Mouse (Mus musculus) myocyte (in vitro differentiated cells): ENCODE data around the gene Aox3.

ENCODE experiments used
- MAX ChIP-seq: IDR thresholded peaks from one replicate; pipeline ENCODE4 v1.6.1; 2011; ENCODE audit warnings: low read depth, mild to moderate bottlenecking, control low read depth
- MYOG ChIP-seq, 3 experiments: IDR thresholded peaks; one replicate each; pipeline ENCODE4 v1.6.1; 2011; ENCODE audit warnings: control low read depth in 2 of 3, low read depth in 2 of 3, mild to moderate bottlenecking in 2 of 3; ENCODE audit not compliant: insufficient read length in 2 of 3, control insufficient read depth in 1 of 3, insufficient read depth in 1 of 3
- POLR2A ChIP-seq: IDR thresholded peaks from one replicate; pipeline ENCODE4 v1.6.1; 2011; ENCODE audit warnings: low read depth, mild to moderate bottlenecking, control low read depth, moderate library complexity; ENCODE audit not compliant: insufficient read length
- POLR2AphosphoS2 ChIP-seq: IDR thresholded peaks from one replicate; pipeline ENCODE4 v1.6.1; 2011; ENCODE audit warnings: low read depth, control low read depth; ENCODE audit not compliant: insufficient read length
- SRF ChIP-seq: IDR thresholded peaks from one replicate; pipeline ENCODE4 v1.6.1; 2011; ENCODE audit warnings: low read depth; ENCODE audit not compliant: control insufficient read depth, insufficient read length
- TCF12 ChIP-seq: IDR thresholded peaks from one replicate; pipeline ENCODE4 v1.6.1; 2011; ENCODE audit warnings: mild to moderate bottlenecking, control low read depth; ENCODE audit not compliant: poor library complexity, insufficient read depth, severe bottlenecking
- USF1 ChIP-seq: IDR thresholded peaks from one replicate; pipeline ENCODE4 v1.6.1; 2011; ENCODE audit warnings: low read depth, mild to moderate bottlenecking, control low read depth, moderate library complexity

- TF ChIP-seq MAX (no peak), POLR2A (no peak), MYOG (IDR thresholded peaks at IDR 0.05; ENCODE audit: control insufficient read depth in 1 of 3, insufficient read depth in 1 of 3, insufficient read length in 2 of 3, low read depth in 2 of 3) (no peak), SRF (no peak), TCF12 (no peak), USF1 (no peak), POLR2AphosphoS2 (no peak)
Observed at GRCm38 (mm10) chr1:58221879-58222278, 108.9 kb downstream of the Aox3 start.
